Mouse (Mus musculus): Measurements from ENCODE around the gene Marcksl1.
A peak's percentile ranks its signal among the peaks of the same experiment; 100 is the strongest.

Marcksl1 gene

DNA sequence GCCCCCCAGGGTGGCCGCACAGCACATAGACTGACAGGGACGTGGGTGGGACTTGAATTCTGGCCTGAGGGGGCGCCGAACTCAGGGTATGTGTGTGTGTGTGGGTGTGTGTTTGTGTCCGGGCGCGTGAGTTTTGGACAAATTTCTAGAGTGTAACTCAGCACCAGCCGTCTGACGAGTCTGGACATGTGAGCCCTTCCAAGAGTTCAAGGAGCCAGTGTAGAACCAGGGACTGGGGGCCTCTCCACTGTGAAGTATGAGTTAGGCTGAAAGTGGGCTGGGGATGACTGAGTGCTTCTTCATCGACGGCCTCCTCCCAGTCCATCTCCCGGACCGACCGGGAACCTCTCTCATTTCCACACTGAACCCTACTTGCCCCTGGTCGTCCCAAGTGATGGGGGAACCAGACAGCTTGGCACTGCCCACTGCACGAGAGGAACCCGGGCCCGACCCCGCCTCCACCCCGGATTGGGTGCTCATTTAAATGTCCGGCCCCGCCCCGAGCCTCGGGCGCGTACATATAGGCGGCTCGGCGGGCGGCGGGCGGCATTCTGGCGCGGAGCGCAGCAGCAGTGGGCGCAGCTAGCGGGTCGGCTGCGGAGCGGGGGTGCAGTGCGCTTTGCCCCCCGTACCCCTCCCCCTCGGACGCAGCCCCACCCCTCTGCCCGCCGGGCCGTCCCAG lies at the start of gene Marcksl1:
Gene Marcksl1, plus strand, starts transcription at position 496 of the 682 bp plus-strand sequence.
- DNase-seq, result peak; percentile 89 to 92

DNA sequence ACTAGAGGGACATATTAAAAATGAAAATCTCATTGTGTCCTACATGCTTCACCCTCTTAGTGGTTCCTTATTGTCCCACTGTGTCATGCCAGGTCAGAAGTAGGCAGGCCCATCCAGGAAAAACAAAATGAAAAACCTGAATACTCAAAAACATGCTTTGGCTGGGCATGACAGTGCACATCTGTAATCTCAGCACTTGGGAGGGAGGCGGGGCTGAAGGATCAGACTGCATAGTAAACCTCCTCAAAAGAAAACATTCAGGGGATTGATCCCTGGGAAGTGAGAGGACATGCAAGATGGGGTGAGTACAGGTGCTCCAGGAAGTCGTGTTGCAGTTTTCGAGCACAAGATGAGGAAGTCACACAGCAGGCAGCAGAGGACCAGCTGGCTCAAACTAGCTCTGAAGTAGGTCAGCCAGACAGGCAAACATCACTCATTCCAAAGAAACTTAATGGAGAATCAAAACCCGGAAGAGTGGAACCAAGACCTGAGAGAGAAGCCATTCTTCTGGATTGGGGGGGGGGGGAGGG lies 49.0 kb upstream of the Marcksl1 start:
- no peak for DNase-seq

DNA sequence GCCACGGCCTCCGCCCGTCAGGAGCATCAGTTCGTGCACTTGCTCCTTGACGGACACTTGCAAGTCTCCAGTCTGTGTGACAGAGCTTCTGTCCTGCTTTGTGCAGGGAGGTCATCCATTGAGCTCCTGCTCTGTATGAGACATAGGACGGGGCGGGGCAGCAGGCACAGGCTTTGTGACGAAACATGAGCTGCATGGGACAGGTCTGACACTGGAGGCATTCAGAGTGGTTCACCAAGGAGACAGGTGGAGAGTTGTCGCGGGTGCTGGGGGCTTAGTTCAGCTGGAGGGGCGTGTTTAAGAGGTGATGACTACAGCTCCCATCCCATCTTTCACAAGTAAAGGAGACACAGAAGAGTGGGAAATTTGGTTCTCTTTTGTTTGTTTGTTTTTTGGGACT lies 37.3 kb upstream of the Marcksl1 start:
- no peak for DNase-seq

DNA sequence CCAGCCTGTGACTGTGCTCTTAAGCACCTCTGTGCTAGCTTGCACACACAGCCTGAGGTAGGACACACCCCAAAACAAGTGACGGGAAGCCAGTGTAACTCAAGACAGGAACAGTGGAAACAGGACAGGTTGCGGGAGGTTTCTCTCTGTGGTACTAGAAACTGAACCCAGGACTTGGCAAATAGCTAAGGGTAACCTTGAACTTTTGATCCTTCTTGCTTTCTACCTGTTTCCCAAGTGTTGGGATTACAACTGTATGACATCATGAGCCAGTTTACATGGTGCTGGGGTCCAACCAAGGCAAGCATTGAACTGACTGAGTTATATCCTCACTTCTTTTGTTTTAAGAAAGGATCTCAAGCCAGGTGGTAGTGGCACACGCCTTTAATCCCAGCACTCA lies 33.5 kb upstream of the Marcksl1 start:
- DNase-seq, result no peak

DNA sequence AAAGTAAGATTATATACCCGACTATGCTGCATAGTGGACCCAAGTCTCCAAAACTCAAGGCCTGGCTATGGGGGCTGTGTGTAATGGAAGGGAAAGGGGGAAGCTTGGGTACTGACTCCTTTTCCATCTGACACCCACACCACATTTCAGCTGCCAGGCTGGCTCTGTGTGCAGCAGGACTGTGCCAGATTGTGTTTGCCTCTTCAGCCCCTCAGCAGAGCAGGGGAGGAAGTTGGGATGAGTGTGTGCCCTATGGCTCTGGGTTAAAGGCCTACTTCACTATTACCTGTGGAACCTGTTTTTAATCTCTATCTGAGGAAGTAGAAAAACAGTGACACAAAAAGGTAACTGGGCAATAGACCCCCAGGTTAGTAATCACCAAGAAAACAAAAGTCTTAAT lies 32.3 kb upstream of the Marcksl1 start:
- DNase-seq, result no peak

DNA sequence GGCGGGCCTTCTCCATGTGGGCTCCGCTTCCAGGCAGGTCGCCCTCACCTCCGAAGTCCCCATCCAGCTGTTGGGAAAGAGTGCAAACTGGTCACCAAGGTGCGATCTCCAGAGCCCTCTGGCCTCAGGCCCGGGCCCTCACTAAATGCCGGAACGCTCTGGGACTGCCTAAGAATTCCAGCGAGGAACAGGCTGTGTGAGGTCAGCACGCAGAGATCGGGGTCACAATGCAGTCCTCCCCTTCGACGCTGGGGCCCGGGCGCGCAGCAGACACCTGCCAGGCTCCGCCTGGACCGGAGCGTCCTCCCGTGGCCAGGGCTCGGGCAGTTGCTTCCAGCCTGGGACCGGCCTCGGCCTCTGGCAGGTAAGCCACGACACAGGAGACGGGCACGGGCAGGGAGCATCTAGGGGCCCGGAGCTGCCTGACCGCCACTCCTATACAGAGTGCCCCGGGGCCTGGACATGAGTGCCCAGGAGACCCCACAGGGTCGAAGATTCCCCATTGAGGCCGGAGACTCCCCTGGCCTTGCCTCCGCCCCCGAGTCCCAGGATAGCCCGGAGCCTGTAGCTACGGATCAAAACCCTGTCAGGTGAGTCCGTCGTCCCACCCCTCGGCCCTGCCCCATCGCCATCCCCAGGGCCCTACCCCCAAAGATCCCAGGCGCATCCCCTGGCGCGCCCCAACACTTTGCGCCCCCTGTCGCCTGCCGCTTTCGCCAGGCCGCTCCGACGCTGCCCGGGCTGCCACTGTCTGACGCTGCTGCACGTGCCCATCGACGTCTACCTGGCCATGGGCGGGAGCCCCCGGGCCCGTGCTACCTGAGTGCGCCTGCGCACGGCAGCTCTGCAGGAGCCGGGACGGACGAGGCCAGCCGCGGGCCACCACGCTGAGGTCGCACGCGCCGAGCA lies 22.2 kb upstream of the Marcksl1 start, which contains the start of the genes Tssk3 and Fam229a:
Gene Tssk3, minus strand, starts transcription at position 51 of the 909 bp plus-strand sequence.
Gene Fam229a, plus strand, starts transcription at position 219 of the 909 bp plus-strand sequence.
- DNase-seq, result peak; percentile 65 to 77

DNA sequence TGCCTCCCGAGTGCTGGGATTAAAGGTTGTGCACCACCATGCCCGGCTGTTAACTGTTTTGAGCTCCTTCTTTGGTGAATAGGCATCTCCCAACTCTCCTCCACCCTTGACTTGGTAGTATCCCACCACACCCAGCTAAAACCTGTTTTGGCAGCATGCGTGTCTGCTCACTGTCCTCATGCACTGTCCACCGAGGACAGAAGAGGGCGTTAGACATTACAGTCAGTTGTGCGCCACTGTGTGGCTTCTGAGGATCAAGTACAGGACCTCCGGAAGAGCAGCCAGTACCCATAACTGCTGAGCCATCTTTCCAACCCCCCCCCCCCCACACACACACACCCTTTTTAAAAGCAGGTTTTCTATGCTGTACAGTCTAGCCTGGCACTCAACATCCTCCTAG lies 18.7 kb upstream of the Marcksl1 start:
- peak in 1 of 2 experiments; percentile 42 for DNase-seq

DNA sequence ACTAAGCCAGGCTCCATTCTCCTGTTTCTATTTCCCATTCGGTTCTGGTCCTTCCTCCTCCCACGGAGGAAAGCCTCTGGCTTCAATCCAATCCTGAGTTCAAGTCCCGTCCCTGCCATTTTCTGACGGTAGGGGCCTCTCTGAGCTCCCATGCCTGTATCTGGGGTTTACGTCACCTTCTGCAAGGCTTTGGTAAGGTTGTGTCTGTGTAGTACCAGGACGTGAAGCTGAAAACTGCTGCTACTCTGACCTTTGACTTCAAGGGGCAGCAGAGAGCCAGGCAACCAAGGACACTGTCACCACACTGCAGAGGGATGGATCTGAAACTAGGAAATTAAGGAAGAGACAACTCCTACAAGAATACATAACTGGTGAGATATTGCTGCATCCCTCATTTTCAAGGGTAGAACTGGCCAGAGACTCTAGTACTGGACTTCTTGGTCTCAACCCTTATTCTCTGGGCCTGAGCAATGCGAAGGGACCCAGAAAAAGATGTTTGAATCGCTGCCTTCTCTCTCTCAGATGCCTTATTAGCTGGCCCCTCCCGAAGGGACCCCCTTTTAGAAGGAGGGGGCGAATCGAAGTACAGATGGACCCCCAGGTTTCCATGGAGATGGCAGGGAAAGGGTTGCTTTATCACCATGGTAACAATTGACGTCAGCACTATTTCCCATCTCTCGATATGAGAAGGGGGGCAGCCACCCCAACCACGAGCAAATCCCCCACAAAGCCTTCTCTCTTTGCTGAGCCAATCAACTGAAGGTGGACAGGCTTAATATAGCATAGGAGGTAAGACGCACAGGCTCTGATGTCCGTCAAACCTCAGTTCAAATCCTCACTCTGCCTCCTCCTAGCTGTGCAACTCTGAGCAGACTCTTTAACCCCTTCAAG lies 17.5 kb upstream of the Marcksl1 start:
- DNase-seq, result peak in 1 of 2 experiments; percentile 25

DNA sequence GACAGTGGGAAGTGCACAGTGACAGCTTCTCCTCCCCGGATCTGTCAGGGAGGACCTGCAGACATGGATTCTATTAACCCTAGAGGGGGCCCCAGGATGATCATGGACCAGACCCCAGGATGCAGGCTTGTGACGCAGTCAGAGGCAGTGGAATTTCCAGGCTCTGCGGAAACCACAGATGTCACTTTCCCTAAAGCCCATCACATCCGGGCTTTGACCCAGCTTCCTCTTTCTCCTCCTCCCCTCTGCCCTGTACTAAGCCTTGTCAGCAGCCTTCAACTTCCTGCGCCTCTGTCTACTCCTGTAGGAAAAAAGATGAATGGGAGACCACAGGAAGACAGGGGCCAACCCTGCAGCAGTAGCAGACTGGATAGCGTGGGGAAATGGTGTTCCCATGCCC lies 16.8 kb upstream of the Marcksl1 start:
- DNase-seq, result no peak

DNA sequence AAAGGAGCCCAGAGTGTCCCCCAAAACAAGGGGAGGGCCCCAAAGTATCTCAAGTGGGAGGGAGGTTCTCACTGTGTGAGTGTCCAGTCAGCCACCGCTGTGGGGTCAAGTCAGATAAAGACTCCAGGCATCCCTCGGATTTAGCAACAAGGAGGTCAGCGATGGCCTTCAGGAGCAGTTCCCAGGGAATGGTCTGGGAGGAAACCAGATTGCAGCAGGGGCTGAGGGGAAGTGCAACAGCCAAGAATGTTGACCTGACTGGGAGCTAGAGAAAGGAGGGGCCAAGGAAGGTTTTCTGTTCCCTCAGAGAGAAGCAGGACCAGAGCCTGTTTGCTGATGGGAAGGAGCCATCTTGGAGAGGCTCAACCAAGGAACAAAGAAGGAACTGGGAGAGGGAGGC lies 14.4 kb upstream of the Marcksl1 start:
- DNase-seq, result no peak

DNA sequence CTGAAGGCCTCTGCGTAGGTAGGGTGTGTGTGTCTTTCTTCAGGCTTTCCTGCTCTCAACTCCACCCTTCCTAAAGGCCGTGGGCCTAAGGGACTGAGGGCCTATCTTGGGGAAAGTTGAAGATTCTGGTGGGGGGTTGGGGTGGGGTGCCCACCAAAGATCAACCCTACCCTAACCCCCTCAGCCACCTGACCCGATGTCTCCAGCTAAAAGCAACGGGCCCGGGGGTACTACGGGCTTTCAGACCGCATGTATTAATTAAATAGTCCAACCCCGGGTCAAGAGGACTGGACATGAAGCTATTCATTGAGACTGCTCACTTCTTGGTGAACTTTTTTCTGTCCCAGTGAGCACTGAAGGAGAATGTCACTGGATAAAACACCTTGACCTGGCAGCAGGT lies 13.4 kb upstream of the Marcksl1 start:
- DNase-seq, result no peak

DNA sequence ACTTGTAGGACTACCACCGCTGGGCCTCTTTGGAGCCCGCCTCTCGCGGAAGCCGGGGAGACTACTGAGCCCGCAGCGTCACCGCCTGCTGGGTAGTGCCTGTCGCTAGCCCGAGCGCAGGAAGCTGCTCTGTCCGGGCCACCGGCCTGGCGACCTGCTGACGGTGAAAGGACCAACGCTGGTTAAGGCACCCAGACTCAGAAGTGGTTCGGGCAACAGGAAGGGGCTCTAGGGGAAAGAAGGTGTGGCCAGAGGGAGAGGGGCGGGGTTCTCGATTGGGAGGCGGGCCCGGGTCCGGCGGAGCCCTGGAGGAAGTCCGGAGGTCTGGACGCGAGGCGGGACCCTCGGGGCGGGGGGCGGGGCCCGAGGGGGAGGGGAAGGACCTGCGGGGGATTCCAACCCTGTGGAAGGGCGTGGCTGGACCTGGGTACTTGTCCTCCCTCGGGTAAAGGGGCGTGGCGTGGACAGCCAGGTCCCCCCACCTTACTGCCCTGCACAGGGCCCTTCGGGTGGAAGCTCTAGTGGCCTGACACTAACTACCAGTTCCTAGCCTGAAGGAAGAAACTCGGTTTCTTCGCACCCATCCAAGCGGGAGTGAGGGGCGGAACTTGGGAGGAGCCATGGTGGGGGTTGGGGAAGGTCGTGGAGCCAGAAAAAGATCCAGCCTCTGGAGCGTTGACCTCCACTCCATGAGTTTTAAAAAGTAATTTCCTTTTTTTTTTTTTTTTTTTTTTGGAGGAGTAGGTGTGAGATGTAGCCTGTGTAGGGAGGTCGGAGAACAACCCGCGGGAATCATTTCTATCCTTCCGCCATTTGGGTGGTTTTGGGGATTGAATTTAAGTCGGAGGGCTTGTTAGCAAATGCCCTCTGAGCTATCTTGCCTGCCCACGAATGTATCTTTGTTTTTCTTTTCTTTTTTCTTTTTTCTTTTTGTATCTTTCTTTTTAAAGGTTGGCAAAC lies 12.5 kb upstream of the Marcksl1 start:
- DNase-seq, result peak; percentile 50 to 56

DNA sequence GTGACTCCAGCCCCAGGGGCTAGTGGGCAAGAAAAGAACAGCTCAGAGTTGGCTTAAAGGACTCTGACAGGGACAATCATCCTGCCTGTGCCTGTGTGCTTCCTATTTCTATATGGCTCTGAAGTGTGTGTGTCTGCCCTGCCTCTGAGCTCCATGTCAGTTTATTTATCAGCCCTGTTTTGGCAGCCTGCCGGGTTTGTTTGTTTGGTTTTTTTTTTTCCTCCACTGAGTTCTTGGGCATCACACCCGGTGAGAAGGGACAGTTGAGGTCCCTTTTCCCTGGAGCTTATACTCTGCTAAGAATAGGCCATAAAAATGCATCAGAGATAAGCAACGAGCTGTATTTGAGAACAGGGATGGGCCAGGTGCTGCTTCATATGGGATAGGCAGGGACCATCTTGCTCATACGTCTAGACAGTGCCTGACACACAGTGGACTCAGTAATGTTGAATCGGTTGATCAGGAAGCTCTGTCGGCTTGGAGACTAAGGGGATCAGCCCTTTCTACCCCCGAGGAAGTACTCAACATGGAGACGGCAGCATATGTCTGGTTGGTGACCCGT lies 11.0 kb upstream of the Marcksl1 start:
- no peak for DNase-seq

DNA sequence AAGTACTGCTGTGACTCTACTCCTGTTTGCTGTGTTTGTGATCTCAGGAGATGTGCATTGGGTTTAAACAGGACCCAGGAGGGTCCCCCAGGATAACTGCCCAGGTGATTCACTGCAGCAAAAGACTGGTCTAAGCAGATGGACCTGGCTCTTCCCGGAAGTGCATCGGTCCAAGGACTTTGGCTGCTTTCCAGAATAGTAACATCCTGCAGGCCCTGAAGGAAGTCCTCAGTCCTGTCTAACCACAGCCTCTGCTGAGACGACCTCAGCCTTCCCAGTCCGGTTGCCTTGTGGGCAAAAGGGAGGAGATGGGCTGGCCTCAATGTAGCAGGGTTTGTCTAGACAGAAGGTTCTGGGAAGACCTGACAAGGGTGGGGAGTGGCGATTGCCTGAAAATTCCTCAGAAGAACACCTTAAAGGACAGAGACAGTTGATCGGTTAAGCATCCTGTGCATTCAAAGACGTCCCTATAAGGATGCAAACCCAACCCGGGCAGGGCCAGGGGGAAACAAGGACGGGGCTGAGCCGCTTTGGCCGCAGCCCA lies 10.4 kb upstream of the Marcksl1 start:
- DNase-seq, result peak; percentile 31 to 45

DNA sequence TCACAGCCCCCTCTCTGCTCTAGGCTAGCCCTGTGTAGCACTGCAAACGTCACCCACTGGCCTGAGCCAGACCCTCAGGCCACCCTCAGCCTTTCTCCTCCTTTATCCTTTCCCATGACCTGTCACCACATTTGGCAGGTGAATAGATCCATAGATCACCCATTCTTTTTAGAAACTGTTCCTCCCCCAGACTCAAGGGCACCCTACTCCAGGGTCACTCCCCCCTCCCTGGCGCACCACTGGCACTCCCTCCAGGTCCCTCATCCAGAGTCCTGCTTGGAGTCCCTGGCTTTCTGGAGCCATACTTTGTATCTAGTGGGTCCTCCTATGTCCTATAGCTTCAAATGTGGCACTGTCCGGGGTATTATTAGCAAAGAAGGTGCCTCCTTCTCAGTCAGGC lies 7.9 kb upstream of the Marcksl1 start:
- no peak for DNase-seq

DNA sequence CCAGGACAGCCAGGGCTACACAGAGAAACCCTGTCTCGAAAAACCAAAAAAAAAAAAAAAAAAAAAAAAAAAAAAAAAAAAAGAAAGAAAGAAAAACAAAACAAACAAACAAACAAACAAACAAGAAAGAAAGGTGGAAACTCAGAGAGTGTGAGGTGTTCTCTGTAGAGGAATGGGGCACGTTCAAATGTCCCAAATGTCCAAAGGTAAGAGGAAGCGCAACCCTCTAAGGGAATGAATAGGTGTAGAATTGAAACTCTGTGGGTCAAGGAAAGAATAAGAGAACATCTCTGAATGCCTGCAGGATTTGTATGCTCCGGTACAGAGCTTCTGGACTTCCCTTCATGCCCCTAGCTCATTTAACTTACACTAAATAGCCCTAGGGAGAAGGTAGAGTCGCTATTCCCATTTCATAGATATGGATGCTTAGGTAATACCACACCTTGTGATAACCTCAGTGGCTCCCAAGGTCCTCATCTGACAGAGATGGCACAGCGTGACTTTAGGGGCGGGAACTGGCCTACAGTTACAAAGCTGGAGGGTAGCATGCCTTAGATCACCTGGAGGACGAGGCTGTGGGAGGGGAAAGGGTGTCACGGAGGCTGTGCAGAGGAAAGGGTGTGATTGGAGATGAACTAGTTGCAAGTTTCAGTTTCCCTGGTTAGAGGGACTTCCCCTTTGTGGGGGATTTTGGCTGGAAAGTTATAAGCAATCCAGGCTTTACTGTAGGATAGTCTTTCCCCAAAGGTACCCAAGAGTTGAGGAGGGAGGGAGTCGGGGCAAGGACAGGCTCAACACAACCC lies 5.7 kb upstream of the Marcksl1 start:
- DNase-seq, result no peak

DNA sequence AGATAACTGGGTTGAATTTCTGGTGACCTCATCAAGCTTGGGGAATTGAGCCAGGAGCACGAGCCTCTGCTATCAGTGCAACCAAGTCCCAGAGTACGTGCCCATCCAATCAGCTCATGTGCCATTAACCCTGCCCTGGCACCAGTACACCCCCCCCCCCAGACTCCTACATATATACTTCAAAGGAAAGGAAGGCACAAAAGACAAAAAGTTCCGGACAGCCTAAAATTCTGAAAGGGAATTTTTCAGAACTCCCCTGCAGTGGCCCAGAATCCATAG lies 5.2 kb upstream of the Marcksl1 start:
- DNase-seq, result no peak

DNA sequence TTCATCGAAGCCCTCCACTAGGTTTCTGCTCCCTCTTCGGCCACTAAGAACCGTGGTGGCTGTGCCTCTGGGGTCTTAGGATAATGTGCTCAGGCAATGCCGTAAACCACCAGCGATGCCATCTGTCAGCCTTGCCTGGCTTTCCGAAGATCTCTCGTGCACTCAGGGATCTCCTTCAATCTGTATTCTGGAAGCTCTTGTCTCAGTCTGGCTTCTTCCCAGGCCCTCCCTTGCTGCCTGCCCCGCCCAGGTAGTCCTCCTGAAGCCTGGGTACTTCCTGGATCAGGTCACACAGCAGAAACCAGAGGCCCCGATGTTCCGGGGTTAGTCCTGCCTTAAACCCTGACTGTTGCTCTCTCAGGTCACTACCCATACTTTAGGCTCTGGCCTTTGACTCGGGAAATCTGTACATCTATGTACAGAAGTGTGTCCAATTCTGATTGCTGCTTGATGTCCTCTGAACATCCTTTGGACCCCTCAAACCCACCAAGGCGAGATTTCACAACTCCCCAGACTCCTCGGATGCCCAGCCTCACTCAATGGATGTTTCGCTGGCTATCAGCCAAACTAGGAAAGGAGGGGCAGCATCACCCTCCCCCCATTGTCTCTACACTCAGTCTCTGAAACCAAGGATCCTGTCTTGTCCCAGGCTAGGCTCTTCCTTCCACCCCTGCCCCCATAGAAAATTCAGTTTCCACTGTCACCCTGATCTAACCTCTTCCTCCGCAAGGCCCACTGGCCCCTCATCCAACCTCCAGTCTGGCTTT lies 4.4 kb upstream of the Marcksl1 start:
- peak; percentile 71 to 83 for DNase-seq

DNA sequence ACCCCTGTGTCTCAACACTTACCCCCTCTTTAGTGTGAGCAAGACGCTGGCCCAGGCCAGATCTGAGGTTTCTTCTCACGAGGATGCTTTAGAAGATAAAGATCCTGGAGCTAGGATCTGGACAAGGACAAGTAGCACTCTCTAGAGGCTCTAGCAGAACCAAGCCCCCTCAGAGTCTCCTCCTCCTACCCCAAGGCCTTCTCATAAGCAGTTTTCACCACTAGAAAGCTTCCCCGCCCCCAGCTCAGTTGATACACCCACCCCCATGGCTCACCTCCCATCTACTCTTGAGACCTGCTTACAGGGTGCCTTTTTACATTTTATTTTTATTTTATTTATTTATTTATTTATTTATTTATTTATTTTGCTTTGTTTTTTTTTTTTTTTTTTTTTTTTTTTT lies 3.7 kb upstream of the Marcksl1 start:
- no peak for DNase-seq

Measured in cerebellum, postnatal 14 days (tissue).